Mouse (Mus musculus): ENCODE results near the gene Cpsf4. TPM values are rescaled to one million over a fixed set of nuclear protein-coding genes. Genes with fewer than 3 reads are reported as not detected.
"Not testable (repeated sequence)": the region's sequence is repeated elsewhere in the genome, so short reads cannot be mapped to it uniquely, and the experiment has no call there.

Gene Cpsf4
- total RNA-seq, 2 experiments from 2014 or later, result 35.2 to 36.4 TPM

DNA sequence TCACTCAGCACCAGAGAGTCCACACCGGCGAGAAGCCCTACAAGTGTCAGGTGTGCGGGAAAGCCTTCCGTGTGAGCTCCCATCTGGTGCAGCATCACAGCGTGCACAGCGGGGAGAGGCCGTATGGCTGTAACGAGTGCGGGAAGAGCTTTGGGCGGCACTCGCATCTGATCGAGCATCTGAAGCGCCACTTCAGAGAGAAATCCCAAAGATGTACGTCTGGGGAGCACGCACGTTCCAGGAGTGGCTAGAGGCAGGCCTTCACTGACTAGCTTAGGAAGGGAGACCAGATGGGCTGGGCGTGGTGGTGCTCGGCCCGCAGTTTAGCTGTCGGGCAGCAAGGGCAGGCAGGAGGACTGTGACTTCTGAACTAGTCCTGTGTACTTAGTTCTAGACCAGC is 51.7 kb downstream of the Cpsf4 start:
- intact Hi-C loops (cut with DNase I), result no loop called here
- no peak for DNase-seq

DNA sequence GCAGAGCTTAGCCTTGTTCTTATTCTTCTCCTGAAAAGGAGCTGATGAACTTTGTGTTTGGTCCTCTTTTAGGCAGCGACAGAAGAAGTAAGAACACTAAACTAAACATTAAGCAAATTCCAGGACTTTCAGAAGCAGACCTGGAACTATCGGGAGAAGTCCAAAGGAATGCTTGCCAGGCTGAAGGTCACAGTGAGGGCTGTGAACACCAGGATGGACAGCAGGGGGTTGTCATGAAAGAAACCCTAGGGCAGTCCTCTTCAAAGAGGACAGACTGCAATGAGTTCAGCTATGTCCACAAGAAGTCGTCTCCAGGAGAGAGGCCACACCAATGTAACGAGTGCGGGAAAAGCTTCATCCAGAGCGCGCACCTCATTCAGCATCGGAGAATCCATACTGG is 53.0 kb downstream of the Cpsf4 start:
- no peak for DNase-seq
- intact Hi-C loops (cut with DNase I), result no loop called here

DNA sequence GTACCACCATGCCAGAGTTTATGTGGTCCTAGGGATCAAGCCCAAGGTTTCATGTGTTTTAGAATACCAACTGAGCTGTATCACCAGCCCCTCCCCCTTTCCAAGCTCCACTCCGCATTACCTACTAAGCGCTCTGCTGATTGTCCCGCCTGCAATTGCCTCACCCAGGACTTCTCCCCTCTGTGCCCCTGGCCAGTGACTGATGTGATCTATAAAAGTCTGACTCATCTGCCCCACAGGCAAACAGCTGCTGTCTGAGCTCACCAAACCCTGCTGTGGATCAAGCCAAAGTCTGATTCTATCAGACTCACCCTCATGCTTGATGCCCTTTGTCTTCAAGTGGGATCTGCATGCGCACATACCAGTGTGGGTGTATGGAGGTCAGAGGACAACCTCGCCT is 55.8 kb downstream of the Cpsf4 start:
- DNase-seq, result no peak
- intact Hi-C loops (cut with DNase I), result no loop called here

DNA sequence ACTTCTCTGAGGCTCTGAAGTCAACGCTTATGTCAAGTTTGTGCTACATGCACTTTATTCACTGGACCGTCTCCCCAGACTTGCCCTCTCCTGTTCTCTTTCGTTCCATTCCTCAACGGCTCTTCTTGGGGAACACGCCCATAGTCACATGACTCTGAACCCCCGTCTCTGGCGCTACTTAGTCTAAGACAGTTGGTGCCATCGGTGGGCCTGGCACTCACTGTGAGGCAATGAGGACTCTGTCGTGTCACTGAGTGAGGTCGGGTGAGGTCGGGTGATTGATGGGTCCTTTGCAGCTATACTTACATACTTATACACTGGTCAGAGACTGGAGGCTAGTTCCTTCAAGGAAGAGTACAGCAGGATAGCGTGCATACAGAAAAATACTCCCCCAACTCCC is 56.4 kb downstream of the Cpsf4 start:
- no peak for DNase-seq
- intact Hi-C loops (cut with DNase I), result no loop called here

DNA sequence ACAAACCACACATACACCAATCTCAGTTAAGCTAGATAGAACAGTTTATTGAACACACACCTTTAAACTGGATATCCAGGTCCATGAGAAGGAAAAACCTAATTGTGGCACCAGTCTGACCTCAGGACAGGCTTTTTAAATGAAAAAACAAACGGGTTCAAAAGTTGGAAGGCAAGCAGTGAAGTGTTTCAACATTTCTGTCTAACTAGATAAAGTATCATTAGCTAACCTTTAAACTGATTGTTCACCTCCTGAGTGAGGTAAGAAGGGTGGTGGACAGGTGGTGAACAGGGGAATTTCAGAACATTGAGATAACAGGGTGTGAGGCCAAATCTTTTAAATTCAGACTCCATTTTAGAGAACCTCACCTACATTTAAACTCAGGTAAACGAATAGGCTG is 59.4 kb downstream of the Cpsf4 start:
- intact Hi-C loops (cut with DNase I), result no loop called here
- DNase-seq, result no peak

DNA sequence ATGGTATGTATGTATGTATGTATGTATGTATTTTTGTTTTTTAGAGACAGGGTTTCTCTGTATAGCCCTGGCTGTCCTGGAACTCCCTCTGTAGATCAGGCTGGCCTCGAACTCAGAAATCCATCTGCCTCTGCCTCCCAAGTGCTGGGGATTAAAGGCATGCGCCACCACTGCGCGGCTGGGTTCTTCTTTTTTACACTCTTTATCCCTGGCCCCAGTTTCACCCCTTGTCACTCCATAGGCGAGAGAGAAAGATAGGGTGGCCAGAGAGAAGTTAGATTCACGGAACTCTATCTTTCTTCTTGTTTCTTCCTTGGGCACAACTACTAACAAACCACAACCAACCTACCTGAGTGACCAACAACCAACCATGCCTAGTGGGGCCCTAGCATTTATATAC is 62.3 kb downstream of the Cpsf4 start:
- DNase-seq; intact Hi-C loops (cut with DNase I): not testable (repeated sequence)

DNA sequence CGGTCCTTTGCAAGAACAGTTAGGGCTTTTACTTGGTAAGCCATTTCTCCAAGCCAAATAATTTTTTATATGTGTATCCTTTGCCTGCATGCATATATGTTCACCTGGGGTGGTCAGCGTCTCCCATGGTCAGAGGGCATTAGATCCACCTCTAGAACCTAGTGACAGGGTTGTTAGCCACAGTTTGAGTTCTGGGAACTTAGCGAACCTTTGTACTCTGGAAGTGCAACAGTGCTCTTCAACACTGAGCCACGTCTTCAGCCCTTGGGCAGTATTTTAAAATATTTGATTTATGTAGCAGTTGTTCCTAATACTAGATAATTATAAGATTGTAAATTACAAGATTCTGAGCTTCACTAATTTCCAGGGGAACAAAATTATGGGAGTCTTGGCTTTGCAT is 63.6 kb downstream of the Cpsf4 start:
- DNase-seq, result no peak
- intact Hi-C loops (cut with DNase I), result no loop called here

DNA sequence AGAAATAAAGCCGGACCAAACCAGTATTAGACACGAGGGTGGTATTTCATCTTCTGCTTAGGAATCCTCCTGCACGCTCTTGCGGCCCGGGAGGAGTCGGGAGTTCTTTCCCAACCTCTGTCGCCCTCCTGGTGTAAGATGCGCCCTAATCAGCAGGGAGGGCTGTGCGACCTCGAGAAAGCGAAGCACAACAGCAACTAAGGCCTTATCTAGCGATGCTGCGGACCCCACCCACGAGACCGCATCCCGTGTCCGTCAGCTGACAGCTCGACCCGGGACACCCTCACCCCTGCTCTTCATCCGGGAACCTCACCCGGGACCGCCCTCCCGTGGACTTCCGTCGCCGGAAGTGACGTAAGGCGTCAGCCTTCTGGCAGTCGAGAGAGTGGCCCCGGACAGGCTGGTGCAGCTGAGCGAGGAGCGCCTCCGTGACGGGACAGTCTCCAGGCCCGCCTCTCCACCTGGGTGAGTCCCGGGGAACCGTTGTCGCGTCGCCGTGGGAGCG is 64.4 kb downstream of the Cpsf4 start, which contains the start of gene Zfp655:
Zfp655 (plus strand) TSS at position 349 of the 505 bp plus-strand sequence.
- intact Hi-C loops (cut with DNase I), result no loop called here
- DNase-seq, result peak; percentile 96

Other genes starting within 250 kb of the Cpsf4 start
- gene Smurf1, start 201.4 kb upstream of the Cpsf4 start, total RNA-seq (2021), result 10 to 100 TPM; 59.3 to 60.2 TPM
- gene Gm4871, start 134.5 kb upstream of the Cpsf4 start, total RNA-seq (2021), result not detected
- gene 1700018F24Rik, start 124.2 kb upstream of the Cpsf4 start, total RNA-seq (2021), result not detected
- gene Arpc1a, start 83.4 kb upstream of the Cpsf4 start, total RNA-seq (2021), result 100 to 1,000 TPM; 198 to 202 TPM
- not detected for gene Kpna7, start 83.2 kb upstream of the Cpsf4 start, total RNA-seq (2021)
- 10 to 100 TPM; 25.7 to 28.3 TPM for gene Arpc1b, start 53.0 kb upstream of the Cpsf4 start, total RNA-seq (2021)
- 100 to 1,000 TPM; 136 to 144 TPM for gene Pdap1, start 27.0 kb upstream of the Cpsf4 start, total RNA-seq (2021)
- 100 to 1,000 TPM; 101 to 104 TPM for gene Bud31, start 26.9 kb upstream of the Cpsf4 start, total RNA-seq (2021)
- gene Ptcd1, start 105 bp upstream of the Cpsf4 start, total RNA-seq (2021), result 10 to 100 TPM; 19.3 to 19.6 TPM
- gene Atp5j2, start 24.8 kb downstream of the Cpsf4 start, total RNA-seq (2021), result 100 to 1,000 TPM; 213 to 222 TPM
- gene Zkscan14, start 34.7 kb downstream of the Cpsf4 start, total RNA-seq (2021), result 1 to 10 TPM; 6.4 to 7.5 TPM
- 10 to 100 TPM; 15.5 to 16.0 TPM for gene Zkscan5, start 37.3 kb downstream of the Cpsf4 start, total RNA-seq (2021)
- gene Zfp655, start 64.5 kb downstream of the Cpsf4 start, total RNA-seq (2021), result 10 to 100 TPM; 25.5 to 28.9 TPM
- 10 to 100 TPM; 17.5 to 17.8 TPM for gene Zscan25, start 113.3 kb downstream of the Cpsf4 start, total RNA-seq (2021)
- gene Cyp3a57, start 178.1 kb downstream of the Cpsf4 start, total RNA-seq (2021), result under 1 TPM in 1 of 2 experiments, not detected in 1; 0.28 TPM